Mouse (Mus musculus): ENCODE measurements around the gene AU022252. TPM values are rescaled to one million over a fixed set of nuclear protein-coding genes. Genes with fewer than 3 reads are reported as not detected.

Gene AU022252
- polyA plus RNA-seq, 1 experiment: 14.5 TPM

DNA sequence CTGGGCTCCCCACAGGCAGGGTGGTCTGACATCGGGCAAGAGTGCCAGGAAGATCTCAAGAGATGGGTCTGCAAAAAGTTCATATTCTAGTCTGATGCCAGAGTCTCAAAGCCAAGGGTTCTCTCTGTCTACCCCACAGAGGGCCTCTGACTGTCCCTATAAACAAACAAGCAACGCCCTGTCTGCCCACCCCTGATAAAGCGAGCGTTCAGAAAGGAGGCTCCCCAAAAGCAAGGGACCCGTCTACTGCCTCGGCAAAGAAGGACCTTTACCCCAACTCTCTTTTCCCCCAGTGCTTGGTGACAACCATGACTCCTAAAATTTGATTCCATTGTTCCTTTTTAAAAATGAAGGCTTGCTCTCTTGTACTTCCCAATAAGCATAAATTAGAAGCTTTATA is 42.6 kb downstream of the AU022252 start, which contains the start of gene Ermap:
Gene Ermap (minus strand): TSS at position 148 of the 400 bp plus-strand sequence.
- Histone ChIP-seq H3K27me3 (ENCODE audit: control insufficient read depth, insufficient read depth, insufficient read length) (no peaks in the 10 kb centered on the region), H3K36me3 (ENCODE audit: control insufficient read depth, insufficient read depth) (no peaks in the 10 kb centered on the region), H3K79me2 (ENCODE audit: control insufficient read depth, insufficient read depth) (no peaks in the 10 kb centered on the region), H3K4me3 (no peak within 1 kb of the TSS), H3ac (ENCODE audit: control insufficient read depth, insufficient read length) (no peak within 1 kb of the TSS), H3K4me2 (ENCODE audit: low read depth) (no peak within 1 kb of the TSS)
- TF ChIP-seq MYOG (IDR thresholded peaks at IDR 0.05; ENCODE audit: control insufficient read depth in 1 of 3, insufficient read depth in 1 of 3, insufficient read length in 2 of 3, low read depth in 2 of 3): no peak
- TF ChIP-seq E2F4 (IDR thresholded peaks at IDR 0.05; ENCODE audit: insufficient read depth): no peak
- TF ChIP-seq TCF12 (IDR thresholded peaks at IDR 0.05; ENCODE audit: insufficient read depth, poor library complexity, severe bottlenecking): no peak
- no peak for TF ChIP-seq SRF (IDR thresholded peaks at IDR 0.05; ENCODE audit: control insufficient read depth, insufficient read length, low read depth)
- no peak for TF ChIP-seq POLR2AphosphoS2 (IDR thresholded peaks at IDR 0.05; ENCODE audit: insufficient read length, low read depth)
- no peak for TF ChIP-seq REST (IDR thresholded peaks at IDR 0.05; ENCODE audit: insufficient read depth, insufficient read length)
- no peak for TF ChIP-seq MYOD1 (IDR thresholded peaks at IDR 0.05; ENCODE audit: control insufficient read depth in 1 of 3, insufficient read length in 2 of 3, low read depth in 2 of 3)
- no peak for TF ChIP-seq USF1 (IDR thresholded peaks at IDR 0.05; ENCODE audit: low read depth)
- TF ChIP-seq MAX (IDR thresholded peaks at IDR 0.05; ENCODE audit: low read depth): no peak
- TF ChIP-seq POLR2A (IDR thresholded peaks at IDR 0.05; ENCODE audit: insufficient read length, low read depth): no peak
- TF ChIP-seq CEBPB (IDR thresholded peaks at IDR 0.05; ENCODE audit: insufficient read depth, poor library complexity, severe bottlenecking): no peak
- TF ChIP-seq TCF3 (IDR thresholded peaks at IDR 0.05; ENCODE audit: insufficient read length, low read depth): no peak

GRCm38 (mm10) chr4:119189392-119189791 is 43.1 kb downstream of the AU022252 start:
- no peaks in the 10 kb centered on the region for H3K27me3 ChIP-seq (ENCODE audit: control insufficient read depth, insufficient read depth, insufficient read length)
- H3K36me3 ChIP-seq (ENCODE audit: control insufficient read depth, insufficient read depth): no peaks in the 10 kb centered on the region
- no peak overlapping the region for H3ac ChIP-seq (ENCODE audit: control insufficient read depth, insufficient read length)
- no peaks in the 10 kb centered on the region for H3K79me2 ChIP-seq (ENCODE audit: control insufficient read depth, insufficient read depth)
- H3K4me2 ChIP-seq (ENCODE audit: low read depth): no peak overlapping the region
- no peak overlapping the region for H3K4me3 ChIP-seq
- no peak for TF ChIP-seq REST (IDR thresholded peaks at IDR 0.05; ENCODE audit: insufficient read depth, insufficient read length)
- no peak for TF ChIP-seq CEBPB (IDR thresholded peaks at IDR 0.05; ENCODE audit: insufficient read depth, poor library complexity, severe bottlenecking)
- TF ChIP-seq POLR2AphosphoS2 (IDR thresholded peaks at IDR 0.05; ENCODE audit: insufficient read length, low read depth): no peak
- no peak for TF ChIP-seq MYOG (IDR thresholded peaks at IDR 0.05; ENCODE audit: control insufficient read depth in 1 of 3, insufficient read depth in 1 of 3, insufficient read length in 2 of 3, low read depth in 2 of 3)
- no peak for TF ChIP-seq TCF3 (IDR thresholded peaks at IDR 0.05; ENCODE audit: insufficient read length, low read depth)
- TF ChIP-seq E2F4 (IDR thresholded peaks at IDR 0.05; ENCODE audit: insufficient read depth): no peak
- TF ChIP-seq SRF (IDR thresholded peaks at IDR 0.05; ENCODE audit: control insufficient read depth, insufficient read length, low read depth): no peak
- no peak for TF ChIP-seq MYOD1 (IDR thresholded peaks at IDR 0.05; ENCODE audit: control insufficient read depth in 1 of 3, insufficient read length in 2 of 3, low read depth in 2 of 3)
- no peak for TF ChIP-seq POLR2A (IDR thresholded peaks at IDR 0.05; ENCODE audit: insufficient read length, low read depth)
- no peak for TF ChIP-seq MAX (IDR thresholded peaks at IDR 0.05; ENCODE audit: low read depth)
- no peak for TF ChIP-seq USF1 (IDR thresholded peaks at IDR 0.05; ENCODE audit: low read depth)
- TF ChIP-seq TCF12 (IDR thresholded peaks at IDR 0.05; ENCODE audit: insufficient read depth, poor library complexity, severe bottlenecking): no peak

DNA sequence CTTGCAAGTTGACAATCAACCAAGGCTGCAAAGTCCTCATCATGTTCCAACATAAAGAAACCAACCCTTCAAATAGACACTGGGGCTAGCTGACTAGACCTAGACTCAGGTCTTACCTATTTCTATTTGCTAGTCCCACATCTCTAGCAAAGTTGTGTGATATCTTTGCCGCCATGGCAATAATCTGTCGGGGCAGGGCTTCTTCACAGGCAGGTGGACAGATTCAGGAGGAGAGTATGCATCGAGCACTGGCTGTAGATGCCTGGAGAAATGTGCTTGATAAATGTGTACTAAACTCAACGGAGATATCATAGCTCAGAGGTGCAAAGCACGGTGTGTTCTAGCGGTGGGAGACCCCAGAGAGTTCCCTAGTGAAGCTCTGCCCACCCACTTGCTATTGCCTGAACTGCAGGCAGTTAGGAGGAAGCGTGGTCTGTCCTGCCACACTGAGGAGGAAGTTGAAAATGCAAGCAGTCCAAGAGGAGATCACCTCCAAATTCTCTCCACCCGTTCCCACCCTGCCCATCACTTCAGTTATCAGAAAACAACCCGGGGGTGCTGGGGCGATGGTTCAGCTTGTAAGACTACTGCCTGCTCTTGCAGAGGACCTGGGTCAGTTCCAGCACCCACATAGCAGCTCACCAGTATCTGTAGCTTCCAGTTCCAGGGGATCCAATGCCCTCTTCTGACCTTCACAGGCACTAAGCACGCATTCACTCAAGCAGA is 44.3 kb downstream of the AU022252 start:
- H3K27me3 ChIP-seq (ENCODE audit: control insufficient read depth, insufficient read depth, insufficient read length): no peaks in the 10 kb centered on the region
- no peak for TF ChIP-seq TCF3 (IDR thresholded peaks at IDR 0.05; ENCODE audit: insufficient read length, low read depth)
- H3K4me2 ChIP-seq (ENCODE audit: low read depth): no peak overlapping the region
- no peak overlapping the region for H3K4me3 ChIP-seq
- H3ac ChIP-seq (ENCODE audit: control insufficient read depth, insufficient read length): no peak overlapping the region
- H3K36me3 ChIP-seq (ENCODE audit: control insufficient read depth, insufficient read depth): no peaks in the 10 kb centered on the region
- H3K79me2 ChIP-seq (ENCODE audit: control insufficient read depth, insufficient read depth): no peaks in the 10 kb centered on the region

GRCm38 (mm10) chr4:119185771-119186170 is 46.7 kb downstream of the AU022252 start:
- H3K4me2 ChIP-seq (ENCODE audit: low read depth): peak overlapping the region; percentile 48
- TF ChIP-seq POLR2A (IDR thresholded peaks at IDR 0.05; ENCODE audit: insufficient read length, low read depth) (no peak), TCF3 (IDR thresholded peaks at IDR 0.05; ENCODE audit: insufficient read length, low read depth) (peak; percentile 93), MYOD1 (IDR thresholded peaks at IDR 0.05; ENCODE audit: control insufficient read depth in 1 of 3, insufficient read length in 2 of 3, low read depth in 2 of 3) (peak; percentile 84 to 100 (median 99)), MYOG (IDR thresholded peaks at IDR 0.05; ENCODE audit: control insufficient read depth in 1 of 3, insufficient read depth in 1 of 3, insufficient read length in 2 of 3, low read depth in 2 of 3) (peak; percentile 58 to 91 (median 77)), TCF12 (IDR thresholded peaks at IDR 0.05; ENCODE audit: insufficient read depth, poor library complexity, severe bottlenecking) (peak; percentile 97)
- H3K36me3 ChIP-seq (ENCODE audit: control insufficient read depth, insufficient read depth): no peaks in the 10 kb centered on the region
- no peak overlapping the region for H3K4me3 ChIP-seq
- H3ac ChIP-seq (ENCODE audit: control insufficient read depth, insufficient read length): no peak overlapping the region
- no peaks in the 10 kb centered on the region for H3K79me2 ChIP-seq (ENCODE audit: control insufficient read depth, insufficient read depth)
- no peaks in the 10 kb centered on the region for H3K27me3 ChIP-seq (ENCODE audit: control insufficient read depth, insufficient read depth, insufficient read length)

DNA sequence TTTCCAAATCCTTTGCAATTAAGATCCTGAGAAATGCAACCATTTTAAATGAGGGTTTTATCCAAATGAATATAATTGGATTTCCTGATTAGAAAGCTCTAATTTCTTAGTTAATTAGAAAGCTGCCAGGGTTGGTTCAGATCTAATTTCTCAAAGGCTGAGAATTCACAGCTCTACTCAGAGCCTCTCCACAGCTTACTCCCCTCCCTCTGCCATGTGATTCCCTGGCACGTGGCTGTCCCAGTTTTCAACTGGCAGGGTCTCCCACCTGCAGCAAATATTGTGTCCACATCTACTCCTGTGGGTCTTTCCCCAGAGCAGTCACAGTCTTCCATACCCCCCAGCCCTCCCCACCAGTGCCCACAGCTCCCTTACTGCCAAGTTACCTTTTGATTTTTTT is 49.0 kb downstream of the AU022252 start:
- Histone ChIP-seq H3K4me3 (no peak overlapping the region), H3ac (ENCODE audit: control insufficient read depth, insufficient read length) (no peak overlapping the region), H3K27me3 (ENCODE audit: control insufficient read depth, insufficient read depth, insufficient read length) (no peaks in the 10 kb centered on the region), H3K79me2 (ENCODE audit: control insufficient read depth, insufficient read depth) (no peaks in the 10 kb centered on the region), H3K4me2 (ENCODE audit: low read depth) (no peak overlapping the region), H3K36me3 (ENCODE audit: control insufficient read depth, insufficient read depth) (no peaks in the 10 kb centered on the region)
- TF ChIP-seq SRF (IDR thresholded peaks at IDR 0.05; ENCODE audit: control insufficient read depth, insufficient read length, low read depth): no peak
